Comparison of ENCODE assay signal across 8 mouse cellular contexts in the genomic region with DNA sequence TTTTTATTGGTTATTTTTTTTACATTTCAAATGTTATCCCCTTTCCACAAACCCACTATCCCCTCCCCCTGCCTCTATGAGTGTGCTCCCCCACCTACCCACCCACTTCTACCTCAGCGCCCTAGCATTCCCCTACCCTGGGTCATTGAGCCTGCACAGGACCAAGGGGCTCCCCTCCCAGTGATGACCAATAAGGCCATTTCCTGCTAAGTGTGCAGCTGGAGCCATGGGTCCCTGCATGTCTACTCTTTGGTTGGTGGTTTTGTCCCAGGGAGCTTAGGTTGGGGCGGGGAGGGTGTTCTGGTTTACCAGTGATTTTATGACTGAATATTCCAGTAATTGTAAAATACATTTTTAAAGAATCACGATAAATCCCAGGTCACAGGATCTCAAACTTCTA. TPM values are rescaled to one million over a fixed set of nuclear protein-coding genes. Genes with fewer than 3 reads are reported as not detected.
DNase-seq lines count a peak whose midpoint lies in the region; ATAC-seq and TF ChIP-seq lines count a peak whose summit lies in the region.
"Not testable (repeated sequence)": the region's sequence is repeated elsewhere in the genome, so short reads cannot be mapped to it uniquely, and the experiment has no call there.

No protein-coding gene starts in this region.

- peak overlapping the region; percentile 56; the same call in 1 of the 2 replicates for H3K9ac ChIP-seq in forebrain, embryonic 12.5 days
- H3K9ac ChIP-seq in heart, embryonic 16.5 days (ENCODE audit: low read length): peak overlapping the region; percentile 80
- peak overlapping the region; percentile 64; the same call in 1 of the 2 replicates for H3K9ac ChIP-seq in liver, embryonic 12.5 days

- H3K4me3 ChIP-seq in forebrain, embryonic 12.5 days (replicated peaks): peak overlapping the region; percentile 52
- H3K4me3 ChIP-seq in heart, embryonic 16.5 days (ENCODE audit: low read length): peak overlapping the region; percentile 71
- H3K4me3 ChIP-seq in kidney, adult 2 months (ENCODE audit: insufficient read depth, low read depth, low read length): peak overlapping the region; percentile 28
- H3K4me3 ChIP-seq in liver, embryonic 12.5 days: peak overlapping the region; percentile 61

- not testable (repeated sequence) for TF ChIP-seq CTCF in kidney, adult 2 months (conservative IDR thresholded peaks at IDR 0.05; ENCODE audit: insufficient read depth, insufficient read length, low read depth, low read length)

- H3K9me3 ChIP-seq in forebrain, embryonic 12.5 days; heart, embryonic 16.5 days (replicated peaks; ENCODE audit: control insufficient read depth, low read length); liver, embryonic 12.5 days (replicated peaks): not testable (repeated sequence)

- H3K4me1 ChIP-seq in forebrain, embryonic 12.5 days; heart, embryonic 16.5 days (ENCODE audit: control insufficient read depth, insufficient read depth, low read length); kidney, adult 2 months (ENCODE audit: control insufficient read depth, insufficient read depth, low read length); liver, embryonic 12.5 days: not testable (repeated sequence)

- H3K36me3 ChIP-seq in forebrain, embryonic 12.5 days (replicated peaks); heart, embryonic 16.5 days (ENCODE audit: control insufficient read depth, insufficient read depth); kidney, adult 2 months (ENCODE audit: control insufficient read depth, insufficient read depth, low read length); liver, embryonic 12.5 days: not testable (repeated sequence)

- not testable (repeated sequence) for TF ChIP-seq POLR2A in kidney, adult 2 months (IDR thresholded peaks at IDR 0.05; ENCODE audit: low read depth, low read length)

- H3K4me2 ChIP-seq in forebrain, embryonic 12.5 days: peak overlapping the region; percentile 60
- peak overlapping the region; percentile 64 for H3K4me2 ChIP-seq in heart, embryonic 16.5 days (ENCODE audit: low read depth, low read length)
- peak overlapping the region; percentile 68 for H3K4me2 ChIP-seq in liver, embryonic 12.5 days

- peak; percentile 6 for DNase-seq in cerebellum, adult 8-10 months
- not testable (repeated sequence) for DNase-seq in kidney, adult 2 months
- peak; percentile 3 for DNase-seq in ovary, postnatal 36 days (ENCODE audit: low spot score)

- WGBS in forebrain, embryonic 12.5 days: 10% methylated on average over 3 of the region's 3 CpGs
- WGBS in heart, embryonic 16.5 days: 0% methylated on average over 3 of the region's 3 CpGs
- WGBS in kidney, adult 2 months: 8% methylated on average over 3 of the region's 3 CpGs
- 8% methylated on average over 3 of the region's 3 CpGs for WGBS in liver, embryonic 12.5 days (ENCODE audit: insufficient replicate concordance)

- H3K27me3 ChIP-seq in forebrain, embryonic 12.5 days; heart, embryonic 16.5 days (ENCODE audit: control insufficient read depth, insufficient read depth, low read length); kidney, adult 2 months (replicated peaks; ENCODE audit: control insufficient read depth, insufficient read depth, low read length); liver, embryonic 12.5 days (replicated peaks): not testable (repeated sequence)

- H3K27ac ChIP-seq in forebrain, embryonic 12.5 days; kidney, adult 2 months (ENCODE audit: insufficient read depth, low read depth, low read length); liver, embryonic 12.5 days: not testable (repeated sequence)
- H3K27ac ChIP-seq in heart, embryonic 16.5 days (ENCODE audit: low read length): peak overlapping the region; percentile 87

- peak; percentile 21 for ATAC-seq in CD4-positive, CD25-positive, alpha-beta regulatory T cell, adult 4 months
- ATAC-seq in forebrain, embryonic 12.5 days (ENCODE audit: low FRiP score): peak; percentile 77
- ATAC-seq in heart, embryonic 16.5 days (replicated peaks; ENCODE audit: extremely low read depth, insufficient read depth, low FRiP score): peak; percentile 69
- ATAC-seq in liver, embryonic 12.5 days: peak; percentile 57; the same call in 1 of the 2 replicates
- ATAC-seq in megakaryocyte-erythroid progenitor cell, adult 5-6 weeks (replicated peaks; ENCODE audit: low FRiP score, low TSS enrichment, poor library complexity, severe bottlenecking): peak; percentile 53; the same call in 1 of the 2 replicates

RNA-seq across cellular contexts. Expression of a gene that starts 0.7 kb away (rescaled TPM):
- 1 to 10 TPM; 2.2 to 2.6 TPM for polyA plus RNA-seq in CD4-positive, CD25-positive, alpha-beta regulatory T cell, adult 4 months (2017; shearing (Covaris generic))
- 1.7 and 1.8 TPM in 2 replicates for polyA plus RNA-seq in forebrain, embryonic 12.5 days (2016; fragmentation: Nextera tagmentation; extraction: Ambion mirVana)
- 2.3 and 2.7 TPM in 2 replicates for polyA plus RNA-seq in heart, embryonic 16.5 days (2015; fragmentation: Nextera tagmentation; extraction: Ambion mirVana)
- polyA plus RNA-seq in kidney, adult 2 months (2012; rRNA removed): 0.17 and 0.26 TPM in 2 replicates
- 0.68 and 0.77 TPM in 2 replicates for polyA plus RNA-seq in liver, embryonic 12.5 days (2016; fragmentation: Nextera tagmentation; extraction: Ambion mirVana)
- total RNA-seq in megakaryocyte-erythroid progenitor cell, adult 5-6 weeks (2014; fragmentation: Nextera tagmentation): 1.4 and 2.1 TPM in 2 replicates
- total RNA-seq in megakaryocyte-erythroid progenitor cell, adult 5-6 weeks (2017): 2.5 and 3.1 TPM in 2 replicates

Comparison
In these comparisons a context has a peak if more than half of its experiments do, and no peak if none do; other contexts are left out.
1. ATAC-seq: peak in every context shown above with its lines; median percentile 77 in forebrain, embryonic 12.5 days; 69 in heart, embryonic 16.5 days; 57 in liver, embryonic 12.5 days; 53 in megakaryocyte-erythroid progenitor cell, adult 5-6 weeks; 21 in CD4-positive, CD25-positive, alpha-beta regulatory T cell, adult 4 months.